In genomic region chrX:170010581-170011528, GRCm38 (mm10) we compare ENCODE assay signal across 8 mouse cellular contexts. TPM values are rescaled to one million over a fixed set of nuclear protein-coding genes. Genes with fewer than 3 reads are reported as not detected.
DNase-seq lines count a peak whose midpoint lies in the region; ATAC-seq lines count a peak whose summit lies in the region.
"Not testable (repeated sequence)": the region's sequence is repeated elsewhere in the genome, so short reads cannot be mapped to it uniquely, and the experiment has no call there.

No protein-coding gene starts in this region.

- not testable (repeated sequence) for H3K9ac ChIP-seq in embryonic facial prominence, embryonic 15.5 days; heart, embryonic 11.5 days (ENCODE audit: low read depth, low read length); kidney, embryonic 15.5 days; liver, embryonic 16.5 days (ENCODE audit: low read depth, low read length)

- 80% methylated on average over 97 of the region's 97 CpGs for WGBS in embryonic facial prominence, embryonic 15.5 days
- WGBS in heart, embryonic 11.5 days (ENCODE audit: insufficient replicate concordance) = 84% methylated on average over 97 of the region's 97 CpGs
- WGBS in kidney, embryonic 15.5 days = 81% methylated on average over 97 of the region's 97 CpGs
- WGBS in liver, embryonic 16.5 days (ENCODE audit: insufficient replicate concordance) = 70% methylated on average over 97 of the region's 97 CpGs

- H3K36me3 ChIP-seq in embryonic facial prominence, embryonic 15.5 days = not testable (repeated sequence)
- peaks cover 13% of the 10 kb centered on the region for H3K36me3 ChIP-seq in heart, embryonic 11.5 days (ENCODE audit: control insufficient read depth, insufficient read depth, low read length)
- peaks cover 20% of the 10 kb centered on the region for H3K36me3 ChIP-seq in kidney, embryonic 15.5 days
- H3K36me3 ChIP-seq in liver, embryonic 16.5 days (ENCODE audit: control insufficient read depth, insufficient read depth) = peaks cover 10% of the 10 kb centered on the region

- peak; percentile 94 to 97 for DNase-seq in B cell, adult 2 months
- DNase-seq in adrenal gland, postnatal 25 days = peak; percentile 57
- DNase-seq in neural tube, embryonic 10.5 days (ENCODE audit: extremely low spot score, low spot score) = peak; percentile 63
- peak; percentile 85 for DNase-seq in testis, postnatal 10 days (ENCODE audit: low spot score)

- ATAC-seq in embryonic facial prominence, embryonic 15.5 days (ENCODE audit: insufficient number of reproducible peaks, low FRiP score, low TSS enrichment, low read depth) = peak; percentile 36
- ATAC-seq in heart, embryonic 11.5 days (replicated peaks; ENCODE audit: insufficient number of reproducible peaks, low FRiP score, low TSS enrichment) = peak; percentile 52
- peak; percentile 24 for ATAC-seq in kidney, embryonic 15.5 days (replicated peaks; ENCODE audit: low FRiP score)
- not testable (repeated sequence) for ATAC-seq in liver, embryonic 16.5 days (ENCODE audit: low read depth)

- not testable (repeated sequence) for H3K27me3 ChIP-seq in embryonic facial prominence, embryonic 15.5 days; heart, embryonic 11.5 days (ENCODE audit: control insufficient read depth, insufficient read depth, low read length); kidney, embryonic 15.5 days; liver, embryonic 16.5 days (ENCODE audit: control insufficient read depth, insufficient read depth, low read depth, low read length)

- peaks cover 22% of the 10 kb centered on the region for H3K9me3 ChIP-seq in embryonic facial prominence, embryonic 15.5 days (replicated peaks)
- H3K9me3 ChIP-seq in heart, embryonic 11.5 days (replicated peaks; ENCODE audit: control insufficient read depth, low read length) = peaks cover 41% of the 10 kb centered on the region
- H3K9me3 ChIP-seq in kidney, embryonic 15.5 days (replicated peaks) = peaks cover 31% of the 10 kb centered on the region
- H3K9me3 ChIP-seq in liver, embryonic 16.5 days (replicated peaks; ENCODE audit: control insufficient read depth, low read length) = peaks cover 21% of the 10 kb centered on the region

- H3K27ac ChIP-seq in embryonic facial prominence, embryonic 15.5 days (replicated peaks); heart, embryonic 11.5 days (ENCODE audit: low read depth, low read length); kidney, embryonic 15.5 days: not testable (repeated sequence)
- peak overlapping the region; percentile 37; the same call in 1 of the 2 replicates for H3K27ac ChIP-seq in liver, embryonic 16.5 days (ENCODE audit: low read length)

- H3K4me3 ChIP-seq in embryonic facial prominence, embryonic 15.5 days (replicated peaks) = peak overlapping the region; percentile 0; the same call in 1 of the 2 replicates
- peak overlapping the region; percentile 25 for H3K4me3 ChIP-seq in heart, embryonic 11.5 days (ENCODE audit: low read depth, low read length)
- peak overlapping the region; percentile 30 for H3K4me3 ChIP-seq in kidney, embryonic 15.5 days (replicated peaks)
- H3K4me3 ChIP-seq in liver, embryonic 16.5 days (ENCODE audit: low read depth, low read length) = peak overlapping the region; percentile 56

- H3K4me1 ChIP-seq in embryonic facial prominence, embryonic 15.5 days; heart, embryonic 11.5 days (ENCODE audit: control insufficient read depth, insufficient read depth, low read length); kidney, embryonic 15.5 days; liver, embryonic 16.5 days (ENCODE audit: control insufficient read depth, low read depth, low read length): not testable (repeated sequence)

- 0 out of 2 replicates have a peak overlapping the region, but pooled peaks have one; percentile 0 for H3K4me2 ChIP-seq in embryonic facial prominence, embryonic 15.5 days (replicated peaks)
- peak overlapping the region; percentile 43 for H3K4me2 ChIP-seq in heart, embryonic 11.5 days
- peak overlapping the region; percentile 45 for H3K4me2 ChIP-seq in kidney, embryonic 15.5 days
- peak overlapping the region; percentile 67 for H3K4me2 ChIP-seq in liver, embryonic 16.5 days (ENCODE audit: low read depth, low read length)

RNA-seq across cellular contexts. Expression of gene Gm21887, which starts 1.4 kb away (rescaled TPM):
- 401 and 486 TPM in 2 replicates for total RNA-seq in adrenal gland, postnatal 25 days (2021)
- polyA plus RNA-seq in embryonic facial prominence, embryonic 15.5 days (2015; fragmentation: Nextera tagmentation; extraction: Ambion mirVana) = 190 and 192 TPM in 2 replicates
- polyA plus RNA-seq in heart, embryonic 11.5 days (2014; fragmentation: Nextera tagmentation; extraction: Ambion mirVana) = 95.5 and 157 TPM in 2 replicates
- polyA plus RNA-seq in kidney, embryonic 15.5 days (2015; fragmentation: Nextera tagmentation; extraction: Ambion mirVana) = 193 and 248 TPM in 2 replicates
- polyA plus RNA-seq in liver, embryonic 16.5 days (2015; fragmentation: Nextera tagmentation; extraction: Ambion mirVana) = 58.5 and 73.3 TPM in 2 replicates

Comparison
In these comparisons a context has a peak if more than half of its experiments do, and no peak if none do; other contexts are left out.
1. H3K4me2 ChIP-seq: peak in every context shown above with its lines; median percentile 67 in liver, embryonic 16.5 days; 45 in kidney, embryonic 15.5 days; 43 in heart, embryonic 11.5 days; 0 in embryonic facial prominence, embryonic 15.5 days.
2. H3K4me3 ChIP-seq: peak in every context shown above with its lines; median percentile 56 in liver, embryonic 16.5 days; 30 in kidney, embryonic 15.5 days; 25 in heart, embryonic 11.5 days; 0 in embryonic facial prominence, embryonic 15.5 days.